Mouse (Mus musculus) frontal cortex, postnatal 36 days (tissue): ENCODE measurements around the gene Bhlhe40.

Experiments used
- DNase-seq, 2 experiments: peaks; one replicate each; pipeline ENCODE4 v3.0.0; 2022; ENCODE audit warnings: low spot score in 2 of 2

Gene Bhlhe40

GRCm38 (mm10) chr6:108663241-108664194 is 3.1 kb downstream of the Bhlhe40 start:
- no peak for DNase-seq

GRCm38 (mm10) chr6:108664533-108665150 is 4.2 kb downstream of the Bhlhe40 start:
- no peak for DNase-seq

GRCm38 (mm10) chr6:108665587-108665986 is 5.2 kb downstream of the Bhlhe40 start:
- no peak for DNase-seq

GRCm38 (mm10) chr6:108666648-108667488 is 6.4 kb downstream of the Bhlhe40 start:
- DNase-seq = no peak

- no peak for DNase-seq
These were observed 7.2 kb downstream of the Bhlhe40 start for GRCm38 (mm10) chr6:108667599-108668021.

GRCm38 (mm10) chr6:108668321-108668786 is 7.9 kb downstream of the Bhlhe40 start:
- peak; percentile 80 to 85 for DNase-seq

- DNase-seq = no peak
These were observed 9.8 kb downstream of the Bhlhe40 start for GRCm38 (mm10) chr6:108670276-108670675.

GRCm38 (mm10) chr6:108670821-108671220 is 10.4 kb downstream of the Bhlhe40 start:
- DNase-seq = no peak

GRCm38 (mm10) chr6:108672094-108672493 is 11.7 kb downstream of the Bhlhe40 start:
- no peak for DNase-seq

- DNase-seq = no peak
These were observed 13.8 kb downstream of the Bhlhe40 start for GRCm38 (mm10) chr6:108674221-108674620.

GRCm38 (mm10) chr6:108676783-108677340 is 16.4 kb downstream of the Bhlhe40 start:
- DNase-seq = no peak

GRCm38 (mm10) chr6:108677697-108678096 is 17.3 kb downstream of the Bhlhe40 start:
- DNase-seq = no peak

- DNase-seq = no peak
These were observed 17.8 kb downstream of the Bhlhe40 start for GRCm38 (mm10) chr6:108678227-108678626.

GRCm38 (mm10) chr6:108680503-108680902 is 20.1 kb downstream of the Bhlhe40 start:
- no peak for DNase-seq

- no peak for DNase-seq
These were observed 20.7 kb downstream of the Bhlhe40 start for GRCm38 (mm10) chr6:108681084-108681483.

- no peak for DNase-seq
These were observed 22.7 kb downstream of the Bhlhe40 start for GRCm38 (mm10) chr6:108683140-108683539.

- DNase-seq = no peak
These were observed 24.0 kb downstream of the Bhlhe40 start for GRCm38 (mm10) chr6:108684430-108684829.

GRCm38 (mm10) chr6:108685758-108686355 is 25.4 kb downstream of the Bhlhe40 start:
- DNase-seq = no peak

GRCm38 (mm10) chr6:108686930-108687329 is 26.5 kb downstream of the Bhlhe40 start:
- DNase-seq = no peak

- no peak for DNase-seq
These were observed 27.9 kb downstream of the Bhlhe40 start for GRCm38 (mm10) chr6:108688344-108688743.

- DNase-seq = no peak
These were observed 32.6 kb downstream of the Bhlhe40 start for GRCm38 (mm10) chr6:108692986-108693385.
